Mouse (Mus musculus): ENCODE results near the gene Uckl1.

Uckl1 gene

GRCm38 (mm10) chr2:181521491-181521890 lies 63.2 kb downstream of the Uckl1 start:
- in situ Hi-C loops (cut with MboI, MseI), result no loop called here

DNA sequence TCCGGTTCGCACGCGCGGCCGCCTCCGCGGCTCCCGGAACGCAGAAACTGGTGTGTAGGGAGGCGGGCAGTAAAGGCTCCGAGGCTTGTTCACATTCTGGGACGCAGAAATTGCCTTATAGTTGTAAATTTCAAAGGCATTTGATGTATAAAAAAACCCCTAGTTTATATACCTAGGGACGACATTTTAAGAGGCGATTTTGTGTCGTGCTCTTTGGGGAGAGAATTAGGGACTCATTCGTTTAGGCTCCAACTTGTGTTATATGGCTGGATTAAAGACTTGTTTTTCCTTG lies 63.8 kb downstream of the Uckl1 start:
- in situ Hi-C loops (cut with MboI, MseI), result no loop called here

- in situ Hi-C loops (cut with MboI, MseI), result no loop called here
Measured at GRCm38 (mm10) chr2:181520118-181520935, 64.4 kb downstream of the Uckl1 start, which contains the start of gene Dnajc5. Dnajc5 (plus strand) TSS chr2:181520485.

- in situ Hi-C loops (cut with MboI, MseI), result no loop called here
Measured at GRCm38 (mm10) chr2:181519201-181519600, 65.5 kb downstream of the Uckl1 start.
